Mouse (Mus musculus): ENCODE measurements at regions not wholly inside any gene's neighbourhood (a gene's known extent, or its start where the extent isn't known, plus 50 kb on each side); places are given as distances from the start of the nearest gene placed in this dataset.

DNA sequence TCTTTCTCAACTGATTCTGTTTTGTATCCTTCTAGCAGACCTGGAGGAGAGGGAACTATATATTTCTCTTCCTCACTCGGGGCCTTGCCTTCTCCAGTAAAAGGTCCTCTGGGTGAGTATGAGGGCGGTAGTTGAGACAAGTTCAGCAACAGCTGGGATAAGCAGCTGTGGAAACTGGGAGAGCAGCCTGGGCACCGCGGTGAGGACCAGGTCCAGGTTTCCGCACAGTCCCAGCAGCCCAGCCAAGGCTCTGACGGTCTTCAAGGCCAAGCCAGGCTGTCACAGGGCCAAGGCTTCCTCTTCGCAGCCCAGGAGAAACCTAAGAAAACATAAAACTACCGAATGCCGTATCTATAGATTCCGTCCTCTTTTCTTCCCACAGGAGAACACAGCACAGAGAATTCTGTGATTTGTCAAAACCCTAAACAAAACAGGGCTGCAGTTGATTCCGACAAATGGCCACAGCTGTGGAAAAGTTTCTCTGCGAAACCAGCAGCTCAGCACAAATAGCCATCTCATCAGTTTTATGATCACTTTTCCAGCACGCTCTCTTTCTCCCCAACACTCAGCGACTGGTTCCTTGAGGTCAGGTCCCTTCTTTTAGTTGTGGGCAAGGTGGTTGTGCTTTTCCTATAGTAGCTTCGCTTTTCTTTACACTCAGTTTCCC is 55.5 kb upstream of the Marcks start:
- TF ChIP-seq CTCF (IDR thresholded peaks at IDR 0.05 in 2 of 3, conservative IDR thresholded peaks at IDR 0.05 in 1 of 3; ENCODE audit: control insufficient read depth in 1 of 3, insufficient read depth in 1 of 3, low read depth in 2 of 3, low read length in 3 of 3, poor library complexity in 1 of 3, severe bottlenecking in 1 of 3) (no peak), EP300 (IDR thresholded peaks at IDR 0.05; ENCODE audit: low read depth in 1 of 2, low read length in 2 of 2) (no peak), NELFE (IDR thresholded peaks at IDR 0.05; ENCODE audit: low read depth, low read length) (no peak), KAT2A (conservative IDR thresholded peaks at IDR 0.05; ENCODE audit: low read depth, low read length) (no peak), TAL1 (IDR thresholded peaks at IDR 0.05; ENCODE audit: low read length) (no peak)
